Mouse (Mus musculus): ENCODE measurements around the gene Hist1h3i. TPM values are rescaled to one million over a fixed set of nuclear protein-coding genes. Genes with fewer than 3 reads are reported as not detected.
"Not testable (repeated sequence)": the region's sequence is repeated elsewhere in the genome, so short reads cannot be mapped to it uniquely, and the experiment has no call there.

Hist1h3i gene
- polyA plus RNA-seq, 2 experiments, result 37.6 to 331 TPM

GRCm38 (mm10) chr13:21755707-21756106, 27.5 kb downstream of the Hist1h3i start:
- TF ChIP-seq EP300 (IDR thresholded peaks at IDR 0.05; ENCODE audit: low read depth) (no peak), CTCF (IDR thresholded peaks at IDR 0.05; ENCODE audit: low read depth) (no peak)
- ATAC-seq (ENCODE audit: insufficient read depth), result no peak
- 61% methylated on average over 1 of the region's 1 CpGs for WGBS (ENCODE audit: insufficient replicate concordance)
- Histone ChIP-seq H3K9me3 (ENCODE audit: control insufficient read depth, low read length) (no peaks in the 10 kb centered on the region), H3K4me2 (ENCODE audit: low read depth) (peak overlapping the region; percentile 79), H3K27ac (peak overlapping the region; percentile 99), H3K36me3 (replicated peaks; ENCODE audit: control insufficient read depth, insufficient read depth, low read depth) (no peaks in the 10 kb centered on the region), H3K9ac (replicated peaks) (peak overlapping the region; percentile 85), H3K27me3 (ENCODE audit: control insufficient read depth, insufficient read depth, low read length) (no peaks in the 10 kb centered on the region), H3K4me1 (replicated peaks; ENCODE audit: control insufficient read depth in 2 of 2, insufficient read depth in 2 of 2, low read length in 1 of 2) (peaks cover 9 to 12% of the 10 kb centered on the region in 2 experiments), H3K4me3 (ENCODE audit: insufficient read depth in 1 of 2, low read depth in 2 of 2, low read length in 2 of 2) (peak overlapping the region; percentile 21 to 62; a peak in 3 of 4 replicates)
- DNase-seq (ENCODE audit: low read depth in 3 of 3, low spot score in 3 of 3), result no peak

- H3K4me1 ChIP-seq (replicated peaks; ENCODE audit: control insufficient read depth in 2 of 2, insufficient read depth in 2 of 2, low read length in 1 of 2), result peaks cover 9 to 12% of the 10 kb centered on the region in 2 experiments
- ATAC-seq (ENCODE audit: insufficient read depth) (peak; percentile 29), DNase-seq (ENCODE audit: low read depth in 3 of 3, low spot score in 3 of 3) (peak; percentile 83 to 90 (median 85))
- TF ChIP-seq EP300 (IDR thresholded peaks at IDR 0.05; ENCODE audit: low read depth), result peak; percentile 65
- H3K36me3 ChIP-seq (replicated peaks; ENCODE audit: control insufficient read depth, insufficient read depth, low read depth); H3K9me3 ChIP-seq (ENCODE audit: control insufficient read depth, low read length); H3K27me3 ChIP-seq (ENCODE audit: control insufficient read depth, insufficient read depth, low read length): not testable (repeated sequence)
- H3K27ac ChIP-seq, result peak overlapping the region; percentile 99
- peak overlapping the region; percentile 55 to 62 for H3K4me3 ChIP-seq (ENCODE audit: insufficient read depth in 1 of 2, low read depth in 2 of 2, low read length in 2 of 2)
- peak overlapping the region; percentile 79 for H3K4me2 ChIP-seq (ENCODE audit: low read depth)
- 0% methylated on average over 24 of the region's 26 CpGs for WGBS (ENCODE audit: insufficient replicate concordance)
- peak overlapping the region; percentile 90 for H3K9ac ChIP-seq (replicated peaks)
These were observed 28.7 kb downstream of the Hist1h3i start for GRCm38 (mm10) chr13:21754294-21755001.

GRCm38 (mm10) chr13:21753524-21754285, 29.5 kb downstream of the Hist1h3i start, which contains the start of the genes Hist1h2ak and Hist1h2bn:
Gene Hist1h2ak (minus strand): TSS chr13:21753827.
Gene Hist1h2bn (plus strand): TSS chr13:21754123.
- not testable (repeated sequence) for H3K27me3 ChIP-seq (ENCODE audit: control insufficient read depth, insufficient read depth, low read length); H3K9me3 ChIP-seq (ENCODE audit: control insufficient read depth, low read length); H3K36me3 ChIP-seq (replicated peaks; ENCODE audit: control insufficient read depth, insufficient read depth, low read depth)
- Histone ChIP-seq H3K4me2 (ENCODE audit: low read depth) (peak within 1 kb of the TSS; percentile 79), H3K9ac (replicated peaks) (peak within 1 kb of the TSS; percentile 96), H3K27ac (peak within 1 kb of the TSS; percentile 99), H3K4me1 (replicated peaks; ENCODE audit: control insufficient read depth in 2 of 2, insufficient read depth in 2 of 2, low read length in 1 of 2) (peaks cover 9 to 12% of the 10 kb centered on the region in 2 experiments), H3K4me3 (ENCODE audit: insufficient read depth in 1 of 2, low read depth in 2 of 2, low read length in 2 of 2) (peak within 1 kb of the TSS; percentile 62 to 66)
- ATAC-seq (ENCODE audit: insufficient read depth) (peak; percentile 82), DNase-seq (ENCODE audit: low read depth in 3 of 3, low spot score in 3 of 3) (peak; percentile 97)
- peak; percentile 75 for TF ChIP-seq EP300 (IDR thresholded peaks at IDR 0.05; ENCODE audit: low read depth)
- peak; percentile 58; the same call in 1 of the 2 replicates for TF ChIP-seq CTCF (IDR thresholded peaks at IDR 0.05; ENCODE audit: low read depth)
- under 1% methylated on average over 38 of the region's 50 CpGs for WGBS (ENCODE audit: insufficient replicate concordance)

GRCm38 (mm10) chr13:21753051-21753523, 30.1 kb downstream of the Hist1h3i start:
- peak overlapping the region; percentile 61 to 66 for H3K4me3 ChIP-seq (ENCODE audit: insufficient read depth in 1 of 2, low read depth in 2 of 2, low read length in 2 of 2)
- peak overlapping the region; percentile 79 for H3K4me2 ChIP-seq (ENCODE audit: low read depth)
- peak overlapping the region; percentile 97 for H3K27ac ChIP-seq
- ATAC-seq (ENCODE audit: insufficient read depth), result no peak
- DNase-seq (ENCODE audit: low read depth in 3 of 3, low spot score in 3 of 3), result peak in 2 of 3 experiments; percentile 45 to 63
- peaks cover 9 to 12% of the 10 kb centered on the region in 2 experiments for H3K4me1 ChIP-seq (replicated peaks; ENCODE audit: control insufficient read depth in 2 of 2, insufficient read depth in 2 of 2, low read length in 1 of 2)
- H3K9ac ChIP-seq (replicated peaks), result peak overlapping the region; percentile 96
- no peaks in the 10 kb centered on the region for H3K9me3 ChIP-seq (ENCODE audit: control insufficient read depth, low read length)
- H3K36me3 ChIP-seq (replicated peaks; ENCODE audit: control insufficient read depth, insufficient read depth, low read depth), result no peaks in the 10 kb centered on the region
- TF ChIP-seq EP300 (IDR thresholded peaks at IDR 0.05; ENCODE audit: low read depth) (no peak; the same call in 1 of the 2 replicates), CTCF (IDR thresholded peaks at IDR 0.05; ENCODE audit: low read depth) (no peak; the same call in 1 of the 2 replicates)
- H3K27me3 ChIP-seq (ENCODE audit: control insufficient read depth, insufficient read depth, low read length), result no peaks in the 10 kb centered on the region
- 1% methylated on average over 10 of the region's 10 CpGs for WGBS (ENCODE audit: insufficient replicate concordance)
